Mouse (Mus musculus) ES-E14 (cell line): ENCODE data around the gene Bola1. TPM values are rescaled to one million over a fixed set of nuclear protein-coding genes. Genes with fewer than 3 reads are reported as not detected.

Experiments
- DNase-seq: peaks from one replicate; pipeline ENCODE4 v3.0.0-alpha.2; 2013; ENCODE audit warnings: low read depth, low spot score
- H3K27ac ChIP-seq: 2 replicates; pipeline ENCODE4 v1.5.1; 2012; ENCODE audit warnings: low read depth, mild to moderate bottlenecking, low read length, moderate library complexity, mixed read lengths; ENCODE audit not compliant: poor library complexity, insufficient read depth, severe bottlenecking
- H3K36me3 ChIP-seq: 2 replicates; pipeline ENCODE4 v1.6.1; 2012; ENCODE audit warnings: mild to moderate bottlenecking, low read length, moderate library complexity, mixed read lengths; ENCODE audit not compliant: control insufficient read depth, poor library complexity, insufficient read depth, severe bottlenecking
- H3K4me1 ChIP-seq, 2 experiments: fragments of 150-350 bp in 1 of 2; sonication (generic) in 1 of 2; 2 replicates each; pipeline ENCODE4 v1.6.1; 2012; ENCODE audit warnings: low read length in 2 of 2, mild to moderate bottlenecking in 1 of 2, mixed read lengths in 1 of 2; ENCODE audit not compliant: control insufficient read depth in 2 of 2, insufficient read depth in 2 of 2, poor library complexity in 1 of 2
- H3K4me3 ChIP-seq, 2 experiments: fragments of 150-350 bp in 1 of 2; sonication (generic) in 1 of 2; 2 replicates each; pipeline ENCODE4 v1.5.1; 2012; ENCODE audit warnings: low read length in 2 of 2, low read depth in 1 of 2, mild to moderate bottlenecking in 1 of 2, mixed read lengths in 1 of 2; ENCODE audit not compliant: insufficient read depth in 1 of 2, poor library complexity in 1 of 2, severe bottlenecking in 1 of 2
- H3K9ac ChIP-seq: 2 replicates; pipeline ENCODE4 v1.6.1; 2012; ENCODE audit warnings: low read depth, mild to moderate bottlenecking, low read length, mixed read lengths; ENCODE audit not compliant: poor library complexity, insufficient read depth, severe bottlenecking
- H3K9me3 ChIP-seq: fragments of 150-350 bp; sonication (generic); 2 replicates; pipeline ENCODE4 v1.6.1; 2012; ENCODE audit warnings: low read depth, mild to moderate bottlenecking, low read length; ENCODE audit not compliant: control insufficient read depth, insufficient read depth
- CHD2 ChIP-seq: IDR thresholded peaks from 2 replicates; pipeline ENCODE4 v1.6.1; 2014; ENCODE audit warnings: mild to moderate bottlenecking, low read depth, low read length, inconsistent platforms
- HCFC1 ChIP-seq: IDR thresholded peaks from 2 replicates; pipeline ENCODE4 v1.6.1; 2012; ENCODE audit warnings: low read length, inconsistent platforms, borderline replicate concordance; ENCODE audit not compliant: insufficient read depth
- MAFK ChIP-seq: IDR thresholded peaks from 2 replicates; pipeline ENCODE4 v1.6.1; 2014; ENCODE audit warnings: mild to moderate bottlenecking, low read depth, low read length, inconsistent platforms; ENCODE audit not compliant: insufficient read depth
- ZC3H11A ChIP-seq: IDR thresholded peaks from 2 replicates; pipeline ENCODE4 v1.6.1; 2012; ENCODE audit warnings: low read depth, mild to moderate bottlenecking, inconsistent platforms, low read length, borderline replicate concordance
- ZNF384 ChIP-seq: IDR thresholded peaks from 2 replicates; pipeline ENCODE4 v1.6.1; 2012; ENCODE audit warnings: low read depth, low read length, inconsistent platforms
- in situ Hi-C, 2 experiments: fragments of 600-800 bp; cut with MboI; formaldehyde crosslinking; loops; one replicate each; pipeline ENCODE4 v1.15.1; 2025; ENCODE audit warnings: low sequenced_read_pairs in 2 of 2, inconsistent platforms in 1 of 2; ENCODE audit not compliant: unreplicated experiment in 2 of 2
- total RNA-seq: library from RNA; depleted of rRNA; stranded (reverse); fragments of 300-350 nt; gene quantifications from 2 replicates; pipeline ENCODE4 v1.2.3, GENCODE M21; 2012

The Bola1 gene
- total RNA-seq, 1 experiment = 76.4 TPM

DNA sequence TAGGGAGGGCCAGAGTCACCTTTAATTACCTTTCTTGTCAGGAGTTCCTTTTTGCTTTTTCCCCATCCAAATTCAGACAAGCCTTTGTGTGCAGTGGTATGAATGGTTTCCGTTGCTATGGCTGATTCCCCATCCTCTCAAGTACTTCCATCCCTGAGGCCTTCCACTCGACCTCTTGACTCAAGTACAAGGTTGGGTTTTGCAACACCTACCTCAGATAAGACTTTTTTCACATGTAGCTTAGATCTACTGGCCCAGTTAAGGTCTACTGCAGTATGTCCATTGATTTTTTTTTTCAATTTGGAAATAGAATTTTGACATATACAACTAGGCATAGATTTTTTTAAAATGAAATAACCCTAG is 12.2 kb upstream of the Bola1 start:
- Histone ChIP-seq H3K27ac (no peak overlapping the region), H3K4me1 (peaks cover 0 to 3% of the 10 kb centered on the region in 2 experiments; a peak in 3 of 4 replicates), H3K36me3 (no peaks in the 10 kb centered on the region), H3K4me3 (no peak overlapping the region), H3K9me3 (no peaks in the 10 kb centered on the region), H3K9ac (no peak overlapping the region)
- in situ Hi-C loops = no loop called here
- TF ChIP-seq CHD2 = no peak
- TF ChIP-seq MAFK = no peak
- no peak for TF ChIP-seq ZNF384
- TF ChIP-seq HCFC1 = no peak
- no peak for TF ChIP-seq ZC3H11A
- DNase-seq = no peak

DNA sequence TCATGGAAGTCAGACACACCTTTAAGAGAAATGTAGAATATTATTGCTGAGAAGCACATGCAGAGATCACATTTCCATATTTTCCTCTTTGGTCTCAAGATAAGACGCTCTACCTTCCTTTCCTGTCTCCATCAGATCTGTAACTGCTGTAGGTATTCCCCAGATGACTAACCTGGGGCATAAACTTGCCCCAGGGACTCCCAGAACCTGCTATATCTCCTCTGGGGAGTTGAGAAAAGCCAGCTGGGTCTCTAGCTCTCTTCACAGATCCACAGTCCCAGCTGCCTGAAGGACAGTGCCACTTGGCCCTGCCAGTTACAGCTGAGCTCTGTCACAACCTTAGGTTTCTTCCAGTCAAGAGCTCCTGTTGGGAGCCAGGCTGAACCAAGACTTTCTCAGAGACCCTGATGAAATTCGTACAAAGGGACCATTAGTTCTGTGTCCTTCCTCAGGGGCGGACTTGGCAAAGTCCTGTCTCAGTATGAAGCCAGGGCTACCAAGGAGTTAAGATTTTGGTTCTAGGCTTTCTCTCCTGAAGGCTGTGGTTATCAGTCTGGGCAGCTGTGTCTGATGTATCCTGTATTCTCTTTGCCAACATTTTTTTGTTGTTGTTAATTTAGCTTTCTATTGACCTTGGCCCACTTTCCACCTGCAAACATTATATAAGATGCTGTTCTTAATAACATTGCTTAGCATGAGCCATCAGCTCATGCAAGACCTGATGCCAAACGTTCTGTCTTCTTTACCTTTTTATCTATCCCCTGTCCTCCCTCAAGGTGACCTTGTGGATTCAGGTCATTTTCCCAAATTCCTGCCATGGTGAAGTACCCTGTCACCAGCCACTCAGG is 11.6 kb upstream of the Bola1 start:
- H3K9ac ChIP-seq = no peak overlapping the region
- H3K9me3 ChIP-seq = no peaks in the 10 kb centered on the region
- in situ Hi-C loops = no loop called here
- H3K27ac ChIP-seq = no peak overlapping the region
- TF ChIP-seq HCFC1 = no peak
- TF ChIP-seq MAFK = no peak
- TF ChIP-seq ZC3H11A = no peak
- no peak for TF ChIP-seq CHD2
- no peak for TF ChIP-seq ZNF384
- H3K4me1 ChIP-seq = peaks cover 0 to 5% of the 10 kb centered on the region in 2 experiments; a peak in 2 of 4 replicates
- no peak overlapping the region for H3K4me3 ChIP-seq
- H3K36me3 ChIP-seq = no peaks in the 10 kb centered on the region
- no peak for DNase-seq

DNA sequence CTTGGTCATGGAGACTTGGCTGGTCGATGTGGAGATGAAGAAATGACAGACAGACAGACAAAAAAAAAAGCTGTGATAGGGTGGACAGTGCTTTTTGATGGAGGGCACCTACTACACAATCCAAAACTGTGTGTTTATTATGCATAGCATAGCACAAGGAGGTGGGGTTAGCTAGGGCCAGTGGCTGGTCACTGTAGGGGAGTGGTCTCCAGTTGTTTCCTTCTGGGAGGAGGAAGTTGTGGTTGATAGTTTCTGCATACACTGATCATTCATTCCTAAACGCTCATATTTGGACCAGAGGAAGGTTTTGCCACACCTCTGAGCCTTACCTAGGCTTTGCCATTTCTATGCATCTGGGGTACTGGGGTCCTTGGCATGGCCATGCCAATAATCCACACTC is 10.9 kb upstream of the Bola1 start:
- Histone ChIP-seq H3K4me1 (peaks cover 0 to 6% of the 10 kb centered on the region in 2 experiments; a peak in 1 of 4 replicates), H3K9me3 (no peaks in the 10 kb centered on the region), H3K27ac (no peak overlapping the region), H3K4me3 (no peak overlapping the region), H3K36me3 (no peaks in the 10 kb centered on the region), H3K9ac (no peak overlapping the region)
- in situ Hi-C loops = no loop called here
- no peak for TF ChIP-seq ZNF384
- no peak for TF ChIP-seq MAFK
- TF ChIP-seq HCFC1 = no peak
- no peak for TF ChIP-seq ZC3H11A
- TF ChIP-seq CHD2 = no peak
- no peak for DNase-seq

DNA sequence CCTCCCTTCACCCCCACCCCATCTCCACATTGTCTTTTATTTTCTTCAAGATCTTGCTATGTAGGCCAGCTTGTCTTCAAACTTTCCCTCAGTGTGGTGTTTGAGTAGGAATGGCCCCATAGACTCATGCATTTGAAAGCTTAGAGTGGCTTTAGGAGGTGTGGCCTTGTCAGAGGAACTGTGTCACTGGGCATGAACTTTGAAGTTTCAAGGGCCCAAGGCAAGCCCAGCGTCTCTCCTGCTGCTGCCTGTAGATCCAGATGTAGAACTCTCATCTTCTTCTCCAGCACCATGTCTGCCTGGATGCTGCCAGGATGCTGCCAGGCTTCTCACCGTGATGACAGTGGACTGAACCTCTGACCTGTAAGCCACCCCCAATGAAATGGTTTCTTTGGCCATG is 9.3 kb upstream of the Bola1 start:
- TF ChIP-seq ZC3H11A = no peak
- TF ChIP-seq CHD2 = no peak
- TF ChIP-seq ZNF384 = no peak
- TF ChIP-seq MAFK = no peak
- TF ChIP-seq HCFC1 = no peak
- H3K9ac ChIP-seq = no peak overlapping the region
- no peaks in the 10 kb centered on the region for H3K36me3 ChIP-seq
- DNase-seq = no peak
- no peak overlapping the region for H3K27ac ChIP-seq
- in situ Hi-C loops = no loop called here
- H3K4me1 ChIP-seq = peaks cover 0 to 9% of the 10 kb centered on the region in 2 experiments; a peak in 1 of 4 replicates
- H3K4me3 ChIP-seq = no peak overlapping the region
- H3K9me3 ChIP-seq = no peaks in the 10 kb centered on the region
